Mouse (Mus musculus): Measurements from ENCODE around the gene Srcap.
A peak's percentile ranks its signal among the peaks of the same experiment; 100 is the strongest.
"Not testable (repeated sequence)": the region's sequence is repeated elsewhere in the genome, so short reads cannot be mapped to it uniquely, and the experiment has no call there.

Gene Srcap

DNA sequence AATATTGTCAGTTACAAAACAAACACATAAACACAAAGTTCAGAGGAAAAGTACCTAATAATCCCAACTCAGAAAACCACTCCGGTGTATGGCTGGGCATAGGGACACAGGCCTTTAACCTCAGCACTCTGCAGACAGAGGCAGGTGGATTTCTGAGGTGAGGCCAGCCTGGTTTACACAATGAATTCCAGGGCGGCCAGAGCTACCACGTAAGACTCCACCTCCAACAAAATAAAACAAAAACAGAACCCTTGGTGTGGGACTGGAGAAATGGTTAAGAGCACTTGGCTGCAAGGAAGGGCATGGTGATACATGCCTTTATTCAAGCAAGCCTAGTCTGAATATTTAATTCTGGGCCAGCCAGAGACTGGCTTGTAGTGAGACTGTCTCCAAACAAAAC, 19.9 kb upstream of the Srcap start:
- no peak for DNase-seq (ENCODE audit: low spot score)

DNA sequence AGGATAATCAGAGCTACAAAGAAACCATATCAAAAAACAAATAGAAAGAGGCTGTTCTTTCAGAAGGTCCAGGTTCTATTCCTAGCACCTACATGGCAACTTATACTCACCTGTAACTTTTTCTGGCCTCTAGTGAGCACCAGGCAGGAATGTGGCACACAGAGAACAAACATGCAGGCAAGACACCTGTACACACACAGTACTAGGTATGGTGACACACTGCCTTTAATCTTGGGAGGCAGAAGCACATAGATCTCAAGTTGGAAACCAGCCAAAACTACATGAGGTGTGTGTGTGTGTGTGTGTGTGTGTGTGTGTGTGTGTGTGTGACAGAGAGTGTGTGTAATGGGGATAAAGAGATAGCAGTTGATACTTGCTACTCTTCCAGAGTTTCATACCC, 17.1 kb upstream of the Srcap start:
- no peak for DNase-seq (ENCODE audit: low spot score)

DNA sequence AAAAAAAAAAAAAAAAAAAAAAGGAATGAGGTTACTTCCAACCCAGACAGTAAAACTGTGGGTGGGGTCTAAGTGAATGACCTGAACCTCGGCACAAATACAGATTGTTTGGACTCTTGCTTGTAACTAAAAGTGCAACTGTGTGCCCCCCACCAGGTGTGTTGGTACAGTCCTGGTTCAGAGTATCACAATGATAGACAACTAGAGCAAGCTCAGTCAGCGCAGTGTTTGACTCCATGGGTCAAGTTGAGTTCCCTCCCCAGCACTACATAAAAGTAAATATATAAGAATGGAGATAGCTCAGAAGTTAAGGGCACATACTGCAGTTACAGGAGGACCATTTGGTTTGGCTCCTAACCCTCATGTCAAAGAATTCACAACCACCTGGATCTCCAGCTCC, 14.4 kb upstream of the Srcap start:
- DNase-seq (ENCODE audit: low spot score): no peak

DNA sequence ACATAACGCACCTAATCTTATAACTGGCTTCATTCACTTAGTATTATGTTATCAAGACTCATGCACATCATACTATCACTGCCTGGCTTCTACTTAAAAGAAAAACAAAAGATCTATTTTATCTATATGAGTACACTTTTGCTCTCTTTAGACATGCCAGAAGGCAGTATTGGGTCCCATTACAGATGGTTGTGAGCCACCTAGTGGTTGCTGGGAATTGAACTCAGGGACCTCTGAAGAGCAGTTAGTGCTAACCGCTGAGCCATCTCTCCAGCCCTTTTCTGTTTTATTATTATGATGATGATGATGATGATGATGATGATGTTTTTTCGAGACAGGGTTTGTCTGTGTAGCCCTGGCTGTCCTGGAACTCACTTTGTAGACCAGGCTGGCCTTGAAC, 13.4 kb upstream of the Srcap start:
- DNase-seq (ENCODE audit: low spot score): no peak

DNA sequence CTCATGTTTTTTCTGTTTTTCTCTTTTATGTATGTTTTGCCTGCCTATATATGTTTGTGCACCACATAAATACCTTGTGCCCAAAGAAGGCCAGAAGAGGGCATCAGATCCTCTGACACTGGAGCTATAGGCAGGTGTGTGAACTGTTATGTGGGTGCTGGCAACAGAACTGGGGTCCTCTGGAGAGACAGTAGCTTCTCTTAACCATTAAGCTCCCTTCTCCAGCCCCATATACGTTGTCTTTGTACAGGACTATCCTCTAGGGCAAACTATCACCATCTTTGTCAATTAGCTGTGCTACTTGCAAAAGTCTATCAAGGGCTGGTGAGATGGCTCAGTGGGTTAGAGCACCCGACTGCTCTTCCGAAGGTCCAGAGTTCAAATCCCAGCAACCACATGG, 3.5 kb upstream of the Srcap start:
- DNase-seq (ENCODE audit: low spot score): no peak

DNA sequence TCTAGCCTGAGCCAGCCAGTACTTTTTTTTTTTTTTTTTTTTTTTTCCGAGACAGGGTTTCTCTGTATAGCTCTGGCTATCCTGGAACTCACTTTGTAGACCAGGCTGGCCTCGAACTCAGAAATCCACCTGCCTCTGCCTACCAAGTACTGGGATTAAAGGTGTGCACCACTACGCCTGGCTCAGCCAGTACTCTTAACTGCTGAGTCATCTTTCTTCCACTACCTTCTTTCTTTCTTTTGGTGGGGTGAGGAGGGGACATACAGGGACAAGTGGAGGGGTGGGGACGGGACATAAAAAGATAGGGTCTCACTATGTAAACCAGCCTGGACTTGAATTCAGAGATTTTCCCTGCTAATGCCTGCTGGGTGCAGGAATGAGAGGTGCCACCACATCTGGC, 2.0 kb upstream of the Srcap start:
- DNase-seq (ENCODE audit: low spot score): not testable (repeated sequence)

DNA sequence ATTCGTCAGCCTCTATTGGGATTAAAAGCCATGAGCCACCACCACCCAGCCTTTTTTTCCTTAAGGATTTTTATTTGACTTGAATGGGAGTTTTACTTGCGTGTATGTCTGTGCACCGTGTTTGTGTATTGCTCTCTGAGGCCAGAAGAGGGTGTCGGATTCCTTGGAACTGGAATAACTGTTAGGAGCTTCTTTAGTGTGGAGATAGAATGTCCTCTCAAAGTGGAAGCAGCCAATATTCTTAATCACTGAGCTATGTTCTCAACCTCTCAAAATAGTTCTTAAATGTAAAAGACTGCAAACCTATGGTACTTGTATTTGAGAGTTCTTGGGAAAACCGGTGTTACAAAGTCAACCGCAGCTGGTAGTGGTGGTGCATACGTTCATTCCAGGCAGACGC, 542 bp upstream of the Srcap start:
- no peak for DNase-seq (ENCODE audit: low spot score)

DNA sequence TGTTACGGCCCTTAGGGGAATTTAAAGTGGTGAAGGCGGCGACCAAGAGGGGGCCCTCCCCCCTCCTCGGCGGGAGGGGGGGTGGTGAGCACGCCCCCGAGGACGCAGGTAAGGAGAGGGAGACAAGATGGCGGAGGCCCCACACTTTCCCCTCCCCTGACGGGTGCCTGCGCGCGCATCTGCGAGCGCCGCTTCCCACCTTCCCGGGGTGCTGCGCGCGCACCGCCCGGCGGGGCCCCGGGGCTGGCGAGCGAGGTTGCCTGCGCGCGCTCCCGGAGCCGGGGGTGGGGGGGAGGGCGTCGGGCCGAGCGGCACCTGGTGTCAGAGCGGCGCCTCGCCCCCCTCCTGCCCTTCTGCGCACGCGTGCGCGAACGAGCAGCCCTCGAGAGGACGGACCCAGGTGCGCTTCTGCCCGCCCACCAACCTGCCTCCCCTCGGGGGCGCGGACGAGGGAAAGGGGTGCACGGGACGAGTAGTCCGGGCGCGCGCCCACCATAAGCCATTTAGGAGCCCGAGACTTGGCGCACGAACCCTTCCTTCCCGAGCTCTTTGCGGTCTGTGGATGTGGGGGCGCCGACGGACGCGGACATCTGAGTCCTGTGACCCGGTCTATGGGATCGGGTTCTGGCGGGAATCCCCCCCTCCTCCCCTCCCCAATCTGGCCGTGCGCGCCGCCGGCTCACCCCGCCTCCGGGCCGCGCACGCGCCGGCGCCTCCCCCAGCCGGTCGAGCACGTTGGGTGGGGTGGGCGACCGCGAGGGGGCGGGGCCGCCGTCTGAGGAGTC, 640 bp downstream of the Srcap start:
- peak; percentile 65 for DNase-seq (ENCODE audit: low spot score)

DNA sequence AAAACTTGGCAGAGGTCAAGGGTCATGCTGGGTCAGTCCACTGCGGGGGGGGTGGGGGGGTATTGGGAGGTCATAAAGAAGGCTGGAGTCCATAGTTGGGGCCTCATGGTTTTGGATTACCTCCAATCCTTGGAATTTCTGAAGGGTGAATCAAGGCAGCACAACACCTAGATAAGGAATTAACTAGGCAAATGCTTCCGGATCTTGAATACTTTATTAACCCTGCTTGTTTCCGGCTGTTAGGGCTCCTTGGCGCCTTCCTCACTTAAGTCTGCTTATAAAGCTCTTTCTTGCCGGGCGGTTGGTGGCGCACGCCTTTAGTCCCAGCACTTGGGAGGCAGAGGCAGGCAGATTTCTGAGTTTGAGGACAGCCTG, 1.2 kb downstream of the Srcap start:
- no peak for DNase-seq (ENCODE audit: low spot score)

DNA sequence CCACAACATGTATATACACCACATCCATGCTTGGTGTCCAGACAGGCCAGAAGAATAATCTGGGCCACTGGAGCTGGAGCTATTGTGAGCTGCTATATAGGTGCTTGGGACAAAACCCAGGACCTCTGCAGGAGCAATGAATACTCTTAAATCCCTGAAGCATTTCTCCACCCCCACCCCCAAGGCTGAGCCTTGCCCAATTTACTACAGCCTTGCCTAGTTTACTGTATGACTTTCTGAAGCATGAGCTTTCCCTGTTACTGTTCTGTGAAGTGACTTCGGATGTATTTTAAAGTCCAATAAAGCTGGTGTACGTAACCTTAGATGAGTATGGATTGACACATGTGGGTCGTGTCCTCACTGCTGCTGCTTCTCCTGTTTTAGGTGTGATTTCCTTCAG, 2.0 kb downstream of the Srcap start:
- no peak for DNase-seq (ENCODE audit: low spot score)

DNA sequence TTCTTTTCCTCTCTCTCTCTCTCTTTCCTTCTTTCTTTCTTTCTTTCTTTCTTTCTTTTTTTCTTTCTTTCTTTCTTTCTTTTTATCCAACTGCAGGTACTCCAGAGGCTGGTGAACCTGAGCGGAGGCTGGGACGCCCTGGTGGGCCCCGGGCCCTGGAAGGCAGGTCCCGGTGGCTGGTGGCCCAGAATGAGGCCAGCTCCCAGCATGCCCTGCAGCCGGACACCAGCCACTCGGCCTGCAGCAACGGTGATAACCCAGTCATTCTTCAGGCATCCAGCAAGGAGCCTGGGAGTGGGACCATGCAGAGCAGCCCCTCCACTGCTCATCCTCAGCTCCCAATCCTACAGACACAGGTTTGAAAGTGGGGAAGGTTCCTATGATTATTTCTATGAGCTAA, 4.1 kb downstream of the Srcap start:
- no peak for DNase-seq (ENCODE audit: low spot score)

DNA sequence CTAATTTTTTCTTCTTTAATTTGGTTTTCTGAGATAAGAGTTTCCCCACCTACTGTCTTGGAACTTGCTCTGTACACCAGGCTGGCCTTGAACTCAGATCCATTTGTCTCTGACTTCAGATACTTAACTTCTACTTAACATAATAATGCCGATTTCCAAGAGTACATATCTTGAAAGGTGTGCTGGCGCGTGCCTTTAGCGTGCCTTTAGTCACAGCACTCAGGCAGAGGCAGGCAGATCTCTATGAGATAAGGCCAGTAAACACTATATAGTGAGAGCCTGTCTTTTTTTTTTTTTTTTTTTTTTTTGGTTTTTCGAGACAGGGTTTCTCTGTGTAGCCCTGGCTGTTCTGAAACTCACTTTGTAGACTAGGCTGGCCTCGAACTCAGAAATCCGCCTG, 4.6 kb downstream of the Srcap start:
- DNase-seq (ENCODE audit: low spot score): no peak

DNA sequence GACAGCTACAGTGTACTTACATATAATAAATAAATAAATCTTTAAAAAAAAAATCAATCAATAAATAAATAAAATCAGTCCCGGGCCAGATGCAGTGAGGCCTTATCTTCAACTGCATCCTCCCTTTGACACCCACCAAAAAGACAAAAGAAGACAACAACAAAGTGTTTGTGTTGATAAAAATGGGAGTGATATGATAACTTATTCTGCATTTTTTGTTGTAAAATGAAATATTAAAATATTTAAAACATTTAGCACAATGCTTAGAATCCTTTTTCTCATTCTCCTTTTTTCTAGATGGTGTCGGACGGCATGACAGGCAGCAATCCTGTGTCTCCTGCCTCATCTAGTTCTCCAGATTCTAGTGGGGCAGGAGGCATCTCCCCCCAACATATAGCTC, 7.5 kb downstream of the Srcap start, which contains the start of gene Gm42715:
Gene Gm42715 (plus strand): TSS at position 301 of the 400 bp plus-strand sequence.
- DNase-seq (ENCODE audit: low spot score): no peak

DNA sequence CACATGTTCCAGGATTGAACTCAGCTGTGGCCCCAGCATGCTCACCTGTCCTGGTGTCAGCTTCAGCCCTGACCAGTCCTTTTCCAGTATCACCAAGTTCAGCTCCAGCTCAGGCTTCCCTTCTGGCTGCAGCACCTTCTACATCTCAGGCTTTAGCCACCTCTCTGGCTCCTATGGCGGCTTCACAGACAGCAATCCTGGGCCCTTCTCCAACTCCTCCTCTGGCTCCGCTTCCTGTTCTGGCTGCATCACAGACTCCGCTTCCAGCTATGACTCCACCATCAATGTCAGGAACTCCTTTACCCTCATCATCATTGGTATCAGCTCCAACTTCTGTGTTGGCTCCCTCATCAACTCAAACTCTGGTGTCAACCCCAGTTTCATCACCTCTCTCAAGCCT, 29.9 kb downstream of the Srcap start:
- no peak for DNase-seq (ENCODE audit: low spot score)

DNA sequence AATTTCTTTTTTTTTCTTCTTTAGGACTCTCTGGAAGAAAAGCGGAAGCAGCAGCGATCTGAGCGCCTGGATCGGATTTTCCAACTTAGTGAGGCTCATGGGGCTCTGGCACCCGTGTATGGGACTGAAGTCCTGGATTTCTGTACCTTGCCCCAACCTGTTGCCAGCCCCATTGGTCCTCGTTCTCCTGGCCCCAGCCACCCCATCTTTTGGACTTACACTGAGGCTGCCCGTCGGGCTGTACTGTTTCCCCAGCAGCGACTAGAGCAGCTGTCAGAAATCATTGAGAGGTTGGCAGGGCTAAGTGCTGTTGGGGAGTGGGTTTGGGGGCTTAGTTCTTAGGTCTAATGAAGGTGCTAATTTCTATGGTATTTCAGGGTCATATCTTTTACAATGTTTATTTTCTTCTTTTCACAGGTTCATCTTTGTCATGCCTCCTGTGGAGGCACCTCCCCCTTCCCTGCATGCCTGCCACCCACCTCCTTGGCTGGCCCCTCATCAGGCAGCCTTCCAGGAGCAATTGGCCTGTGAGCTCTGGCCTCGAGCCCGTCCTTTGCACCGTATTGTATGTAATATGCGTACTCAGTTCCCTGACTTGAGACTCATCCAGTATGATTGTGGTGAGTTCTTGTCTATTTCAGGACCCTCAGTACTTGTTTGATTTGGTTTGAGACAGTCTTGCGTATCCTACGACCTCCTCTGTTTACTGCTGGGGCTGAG, 37.5 kb downstream of the Srcap start:
- DNase-seq (ENCODE audit: low spot score): no peak

DNA sequence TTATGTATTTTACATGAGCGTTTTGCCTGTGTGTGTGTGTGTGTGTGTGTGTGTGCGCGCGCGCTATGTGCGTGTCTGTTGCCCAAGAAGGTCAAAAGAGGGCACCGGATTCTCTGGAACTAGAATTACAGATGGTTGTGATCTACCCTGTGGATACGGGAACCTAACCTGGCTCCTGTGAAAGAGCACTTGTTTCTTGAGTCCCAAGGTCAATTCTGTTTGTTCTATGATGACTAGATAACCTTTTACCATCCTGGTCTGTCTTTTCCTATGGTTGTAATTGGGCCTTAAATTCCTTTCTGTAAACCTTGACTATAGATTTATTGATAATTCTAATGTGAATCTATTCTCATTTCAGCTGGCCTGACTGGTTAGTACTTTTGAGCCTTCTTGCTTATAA, 39.8 kb downstream of the Srcap start:
- no peak for DNase-seq (ENCODE audit: low spot score)

DNA sequence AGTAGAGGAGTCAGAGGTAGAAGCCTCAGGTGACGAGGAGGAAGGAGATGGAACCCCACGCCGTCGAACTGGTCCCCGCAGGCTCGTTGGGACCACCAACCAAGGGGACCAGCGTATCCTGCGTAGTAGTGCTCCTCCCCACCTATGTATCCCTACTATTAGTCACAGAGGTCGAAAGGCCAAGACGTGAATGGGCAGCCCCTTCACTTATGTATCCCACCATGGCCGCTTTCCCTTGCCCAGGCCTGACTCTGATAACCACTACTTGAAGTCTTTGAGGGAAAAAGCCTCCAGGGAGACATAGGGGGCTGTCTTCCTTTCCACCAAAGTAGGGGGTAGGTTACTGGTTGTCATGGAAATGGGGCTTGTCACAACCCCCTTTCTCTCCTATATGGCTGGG, 48.8 kb downstream of the Srcap start:
- DNase-seq (ENCODE audit: low spot score): no peak

DNA sequence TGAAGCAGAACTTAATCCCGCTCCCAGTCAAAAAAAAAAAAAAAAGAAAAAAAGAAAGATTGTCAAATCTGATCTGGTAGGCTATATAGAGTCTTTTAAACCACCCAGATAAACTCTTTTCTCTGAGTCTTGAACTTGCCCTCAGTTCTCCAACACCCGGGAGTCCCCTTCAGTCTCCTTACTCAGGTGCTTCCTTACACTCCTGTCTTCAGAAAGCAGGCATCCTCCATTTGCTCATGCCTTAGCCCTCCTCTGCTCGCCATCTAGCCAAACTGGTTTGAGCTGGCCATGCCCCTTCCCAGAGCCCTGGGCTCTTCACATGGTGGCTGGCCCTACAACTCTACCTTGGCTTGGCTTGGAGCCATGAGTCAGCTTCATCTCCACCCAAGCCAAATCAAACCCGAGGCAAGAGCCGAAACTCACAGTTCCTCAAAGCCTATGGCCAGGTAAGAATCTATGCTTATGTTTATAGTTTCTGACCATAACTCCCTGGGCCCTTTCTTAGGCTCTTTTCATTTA, 49.6 kb downstream of the Srcap start, which contains the start of gene Tmem265:
Gene Tmem265 (plus strand): TSS at position 51 of the 519 bp plus-strand sequence.
- DNase-seq (ENCODE audit: low spot score): no peak

DNA sequence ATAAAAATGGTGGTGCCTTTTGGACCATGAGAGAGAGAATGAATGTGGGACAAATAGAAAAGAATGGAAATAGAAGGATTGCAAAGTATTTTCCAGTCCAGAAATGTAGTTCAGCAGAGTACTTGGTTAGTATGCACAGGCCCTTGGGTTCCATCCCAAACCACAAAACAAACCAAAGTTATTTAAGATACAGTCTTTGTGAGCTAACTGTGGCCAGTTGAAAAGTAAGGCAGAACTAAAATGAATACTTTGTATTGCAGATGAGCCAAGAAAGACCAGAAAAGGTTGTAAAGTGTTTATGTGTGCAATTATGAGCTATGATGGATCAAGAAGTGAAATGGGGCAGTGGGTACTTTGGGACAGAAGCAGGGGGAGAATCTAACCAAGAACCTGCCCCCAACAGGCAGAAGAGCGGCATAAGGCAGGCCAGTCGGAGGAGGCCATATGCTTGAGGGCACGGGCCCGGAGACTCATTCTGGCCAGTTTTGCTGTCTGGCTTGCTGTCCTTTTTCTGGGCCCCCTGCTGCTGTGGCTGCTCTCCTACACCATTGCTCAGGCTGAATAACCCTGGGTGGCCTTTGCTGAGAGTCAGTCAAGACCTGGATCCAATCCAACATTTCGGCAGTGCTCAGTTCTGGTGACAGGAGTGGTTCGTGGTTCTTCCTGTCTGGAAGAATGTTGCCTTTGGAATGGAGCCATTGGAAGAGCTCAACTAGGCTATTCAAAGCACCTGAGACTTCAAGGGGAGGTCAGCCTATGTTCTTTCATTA, 52.8 kb downstream of the Srcap start:
- DNase-seq (ENCODE audit: low spot score): no peak

DNA sequence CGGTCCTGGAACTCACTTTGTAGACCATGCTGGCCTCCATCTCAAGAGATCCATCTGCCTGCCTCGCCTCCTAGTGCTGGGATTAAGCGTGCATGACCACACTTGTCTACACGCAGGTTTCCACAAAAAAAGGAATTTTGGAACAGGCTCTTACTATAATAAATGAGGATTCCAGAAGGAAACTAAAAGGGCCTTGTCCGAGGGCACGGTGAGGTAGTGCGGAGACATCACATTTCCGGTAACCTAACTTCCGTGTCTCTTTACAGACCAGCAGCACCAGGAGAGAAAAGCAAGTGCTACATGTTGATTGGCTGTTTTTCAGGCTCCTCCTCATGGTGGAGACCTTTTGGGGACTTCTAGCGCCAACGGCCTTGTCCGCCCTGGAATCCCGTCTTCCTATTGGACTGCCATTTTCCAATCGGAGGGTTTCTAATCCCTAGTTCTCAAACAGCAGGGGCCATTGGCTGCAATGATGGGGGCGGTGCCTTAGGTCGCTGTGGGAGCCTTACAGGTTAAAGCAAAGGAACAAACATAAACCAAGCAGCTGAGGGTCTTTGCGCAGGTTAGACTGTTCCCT, 61.2 kb downstream of the Srcap start, which contains the start of gene Phkg2:
Gene Phkg2 (plus strand): TSS at position 446 of the 577 bp plus-strand sequence.
- no peak for DNase-seq (ENCODE audit: low spot score)

DNA sequence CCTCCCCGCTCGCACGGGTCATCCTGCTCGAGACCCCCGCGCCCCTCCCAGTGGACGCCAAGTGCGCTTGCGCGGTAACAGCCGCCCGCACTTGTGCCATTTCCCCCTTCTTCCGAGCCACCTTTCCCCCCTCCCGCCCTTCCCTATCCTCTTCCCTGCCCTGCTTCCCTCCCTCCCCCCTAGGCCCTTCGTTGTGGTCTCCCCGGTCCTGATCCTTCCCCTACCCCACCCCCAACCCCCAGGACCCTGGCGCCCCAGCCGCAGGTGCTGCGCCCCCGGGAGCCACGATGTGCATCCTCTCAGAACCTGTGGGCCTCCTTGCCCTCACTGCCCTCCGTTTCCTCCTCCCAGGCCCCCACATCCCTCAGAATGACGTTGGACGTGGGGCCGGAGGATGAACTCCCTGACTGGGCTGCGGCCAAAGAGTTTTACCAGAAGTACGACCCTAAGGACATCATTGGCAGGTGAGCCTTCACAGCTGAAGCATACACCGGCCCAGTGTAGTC, 61.8 kb downstream of the Srcap start:
- DNase-seq (ENCODE audit: low spot score): no peak

DNA sequence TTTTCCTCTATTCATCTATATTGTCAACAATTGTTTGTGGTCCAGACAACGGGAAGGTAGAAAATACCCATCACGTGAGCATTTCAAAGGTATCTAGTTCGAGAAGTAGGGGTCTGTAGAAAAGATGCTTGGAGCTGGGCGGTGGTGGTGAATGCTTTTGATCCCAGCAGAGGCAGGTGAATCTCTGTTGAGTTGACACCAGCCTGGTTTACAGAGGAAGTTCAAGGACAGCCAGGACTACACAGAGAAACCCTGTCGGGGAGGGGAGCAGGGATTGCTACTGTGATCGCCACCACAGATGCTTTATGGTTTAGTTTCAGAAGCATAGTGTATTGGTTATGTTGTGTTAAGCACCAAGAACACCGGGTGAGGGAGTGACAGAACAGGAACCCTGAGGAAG, 62.3 kb downstream of the Srcap start:
- DNase-seq (ENCODE audit: low spot score): no peak
